Mouse (Mus musculus): ENCODE results near the gene Cdkn2d. TPM values are rescaled to one million over a fixed set of nuclear protein-coding genes. Genes with fewer than 3 reads are reported as not detected.
"Not testable (repeated sequence)": the region's sequence is repeated elsewhere in the genome, so short reads cannot be mapped to it uniquely, and the experiment has no call there.

Cdkn2d gene
- total and polyA plus RNA-seq, 2 experiments from 2014 or later: 69.4 to 118 TPM

- Histone ChIP-seq H3K9me3 (ENCODE audit: low read length) (no peaks in the 10 kb centered on the region), H3K27ac (ENCODE audit: low read depth, low read length) (no peak overlapping the region), H3K4me2 (ENCODE audit: low read depth) (no peak overlapping the region), H3K4me1 (ENCODE audit: insufficient read depth) (peaks cover 11% of the 10 kb centered on the region; the same call in 1 of the 2 replicates), H3K9ac (no peak overlapping the region), H3K27me3 (ENCODE audit: insufficient read depth, low read length) (no peaks in the 10 kb centered on the region), H3K36me3 (ENCODE audit: insufficient read depth) (peaks cover 52% of the 10 kb centered on the region), H3K4me3 (ENCODE audit: low read depth, low read length) (no peak overlapping the region)
- no peak for ATAC-seq
- no peak for TF ChIP-seq CTCF (IDR thresholded peaks at IDR 0.05; ENCODE audit: low read depth)
- no peak for DNase-seq
- 94% methylated on average over 16 of the region's 16 CpGs for WGBS
Observed at GRCm38 (mm10) chr9:21268305-21268704, 22.9 kb downstream of the Cdkn2d start.

DNA sequence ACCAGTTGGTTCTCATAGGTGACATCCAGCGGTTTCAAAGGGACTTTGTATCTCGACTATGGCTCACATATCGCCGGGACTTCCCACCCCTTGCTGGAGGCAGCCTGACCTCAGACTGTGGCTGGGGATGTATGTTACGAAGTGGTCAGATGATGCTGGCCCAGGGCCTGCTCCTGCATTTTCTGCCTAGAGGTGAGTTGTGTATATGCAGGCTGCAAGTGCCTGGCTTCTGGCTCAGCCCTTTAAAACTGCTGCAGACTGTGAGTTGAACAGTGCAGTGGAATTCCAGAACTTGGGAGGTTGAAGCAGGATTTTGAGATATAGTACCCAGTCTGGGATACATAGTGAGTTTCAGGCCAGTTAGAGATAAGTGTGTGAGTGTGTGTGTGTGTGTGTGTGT lies 24.3 kb downstream of the Cdkn2d start:
- Histone ChIP-seq H3K4me1 (ENCODE audit: insufficient read depth) (peaks cover 11% of the 10 kb centered on the region; the same call in 1 of the 2 replicates), H3K9me3 (ENCODE audit: low read length) (no peaks in the 10 kb centered on the region), H3K27me3 (ENCODE audit: insufficient read depth, low read length) (no peaks in the 10 kb centered on the region), H3K27ac (ENCODE audit: low read depth, low read length) (no peak overlapping the region), H3K4me3 (ENCODE audit: low read depth, low read length) (no peak overlapping the region), H3K9ac (no peak overlapping the region), H3K36me3 (ENCODE audit: insufficient read depth) (peaks cover 38% of the 10 kb centered on the region), H3K4me2 (ENCODE audit: low read depth) (no peak overlapping the region)
- no peak for TF ChIP-seq CTCF (IDR thresholded peaks at IDR 0.05; ENCODE audit: low read depth)
- DNase-seq (no peak), ATAC-seq (no peak)
- WGBS: 95% methylated on average over 5 of the region's 5 CpGs

DNA sequence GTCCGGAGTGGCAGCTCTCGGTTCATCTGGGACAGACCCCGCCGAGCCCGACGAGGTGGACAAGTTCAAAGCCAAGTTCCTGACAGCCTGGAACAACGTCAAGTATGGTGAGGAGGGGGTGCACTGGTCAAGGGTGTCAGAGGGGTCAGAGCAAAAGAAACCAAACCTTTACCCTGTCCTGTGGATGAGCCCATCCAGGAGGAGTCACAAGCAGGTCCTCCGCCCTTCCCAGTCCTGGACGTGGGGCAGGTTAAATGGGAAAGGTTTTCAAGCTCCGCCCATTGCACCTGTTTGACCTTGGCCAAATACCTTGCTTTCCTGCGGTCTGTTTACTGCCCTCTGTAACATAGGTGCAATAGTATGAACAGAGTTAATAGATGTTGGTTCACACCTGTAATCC lies 25.6 kb downstream of the Cdkn2d start:
- Histone ChIP-seq H3K9me3 (ENCODE audit: low read length) (no peaks in the 10 kb centered on the region), H3K27me3 (ENCODE audit: insufficient read depth, low read length) (no peaks in the 10 kb centered on the region), H3K4me1 (ENCODE audit: insufficient read depth) (peaks cover 11% of the 10 kb centered on the region; the same call in 1 of the 2 replicates), H3K36me3 (ENCODE audit: insufficient read depth) (peaks cover 25% of the 10 kb centered on the region), H3K4me3 (ENCODE audit: low read depth, low read length) (peak overlapping the region; percentile 93), H3K9ac (peak overlapping the region; percentile 90), H3K27ac (ENCODE audit: low read depth, low read length) (peak overlapping the region; percentile 79), H3K4me2 (ENCODE audit: low read depth) (peak overlapping the region; percentile 86)
- ATAC-seq (no peak), DNase-seq (no peak)
- no peak for TF ChIP-seq CTCF (IDR thresholded peaks at IDR 0.05; ENCODE audit: low read depth)
- WGBS: 6% methylated on average over 11 of the region's 11 CpGs

DNA sequence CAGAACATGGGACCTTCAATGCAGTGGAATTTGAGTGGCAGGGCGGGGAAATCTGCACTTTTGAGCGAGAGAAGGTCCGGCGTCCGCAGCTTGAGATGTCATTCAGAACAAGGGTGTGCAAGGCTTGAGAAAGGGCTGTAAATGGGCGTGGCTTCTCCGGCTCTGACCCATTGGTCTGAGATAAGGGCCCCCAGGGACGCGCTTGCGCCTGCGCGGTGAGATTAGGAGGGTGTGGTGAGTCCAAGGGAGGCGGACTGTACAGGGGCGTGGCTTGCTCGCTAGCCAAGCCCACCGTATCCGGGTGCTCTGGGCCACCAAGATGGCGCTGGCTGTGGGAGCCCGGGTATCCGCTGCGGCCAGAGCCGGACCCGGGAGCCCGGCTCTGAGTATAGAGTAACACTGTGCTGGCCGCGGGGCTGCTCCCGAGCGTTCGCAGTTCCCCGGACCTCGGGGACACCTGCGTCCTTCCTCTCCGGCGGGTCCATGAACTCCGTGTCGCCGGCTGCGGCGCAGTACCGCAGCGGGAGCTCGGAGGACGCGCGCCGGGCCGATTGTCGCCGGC lies 26.1 kb downstream of the Cdkn2d start, which contains the start of gene Atg4d:
Atg4d (plus strand) TSS at position 294 of the 562 bp plus-strand sequence.
- H3K27ac ChIP-seq (ENCODE audit: low read depth, low read length): peak within 1 kb of the TSS; percentile 79
- DNase-seq (peak; percentile 98), ATAC-seq (peak; percentile 99)
- H3K36me3 ChIP-seq (ENCODE audit: insufficient read depth): peaks cover 20% of the 10 kb centered on the region
- peak within 1 kb of the TSS; percentile 93 for H3K4me3 ChIP-seq (ENCODE audit: low read depth, low read length)
- H3K27me3 ChIP-seq (ENCODE audit: insufficient read depth, low read length): no peaks in the 10 kb centered on the region
- H3K4me1 ChIP-seq (ENCODE audit: insufficient read depth): peaks cover 11% of the 10 kb centered on the region; the same call in 1 of the 2 replicates
- TF ChIP-seq CTCF (IDR thresholded peaks at IDR 0.05; ENCODE audit: low read depth): no peak
- H3K9me3 ChIP-seq (ENCODE audit: low read length): no peaks in the 10 kb centered on the region
- H3K4me2 ChIP-seq (ENCODE audit: low read depth): peak within 1 kb of the TSS; percentile 86
- WGBS: 3% methylated on average over 46 of the region's 49 CpGs
- peak within 1 kb of the TSS; percentile 90 for H3K9ac ChIP-seq

GRCm38 (mm10) chr9:21264272-21264999 lies 26.8 kb downstream of the Cdkn2d start:
- Histone ChIP-seq H3K36me3 (ENCODE audit: insufficient read depth) (peaks cover 15% of the 10 kb centered on the region), H3K9me3 (ENCODE audit: low read length) (no peaks in the 10 kb centered on the region), H3K27ac (ENCODE audit: low read depth, low read length) (peak overlapping the region; percentile 66), H3K9ac (peak overlapping the region; percentile 90), H3K4me2 (ENCODE audit: low read depth) (peak overlapping the region; percentile 86), H3K4me3 (ENCODE audit: low read depth, low read length) (peak overlapping the region; percentile 93), H3K4me1 (ENCODE audit: insufficient read depth) (peaks cover 11% of the 10 kb centered on the region; the same call in 1 of the 2 replicates), H3K27me3 (ENCODE audit: insufficient read depth, low read length) (no peaks in the 10 kb centered on the region)
- 18% methylated on average over 17 of the region's 17 CpGs for WGBS
- ATAC-seq: peak; percentile 17; the same call in 1 of the 2 replicates
- TF ChIP-seq CTCF (IDR thresholded peaks at IDR 0.05; ENCODE audit: low read depth): no peak
- DNase-seq: no peak

DNA sequence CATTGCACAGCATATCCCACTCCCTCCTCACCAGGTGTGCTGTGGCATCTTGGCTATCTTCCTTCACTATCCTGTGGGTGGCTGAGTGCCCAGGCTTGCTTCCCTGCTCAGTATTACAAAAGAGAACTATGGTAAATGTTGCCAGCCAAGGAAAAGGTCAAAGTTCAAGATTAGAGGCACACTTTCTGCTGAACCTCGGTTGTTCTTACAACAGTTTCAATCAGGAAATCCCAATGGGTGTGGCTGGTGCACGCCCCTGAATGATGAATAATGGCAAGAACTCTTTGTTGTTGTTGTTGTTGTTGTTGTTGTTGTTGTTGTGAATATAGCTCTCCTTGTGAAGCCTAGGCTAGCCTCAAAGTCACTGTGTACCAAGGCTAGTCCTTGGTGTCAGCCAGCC lies 29.4 kb downstream of the Cdkn2d start:
- no peak overlapping the region for H3K4me3 ChIP-seq (ENCODE audit: low read depth, low read length)
- no peak for TF ChIP-seq CTCF (IDR thresholded peaks at IDR 0.05; ENCODE audit: low read depth)
- ATAC-seq: no peak

DNA sequence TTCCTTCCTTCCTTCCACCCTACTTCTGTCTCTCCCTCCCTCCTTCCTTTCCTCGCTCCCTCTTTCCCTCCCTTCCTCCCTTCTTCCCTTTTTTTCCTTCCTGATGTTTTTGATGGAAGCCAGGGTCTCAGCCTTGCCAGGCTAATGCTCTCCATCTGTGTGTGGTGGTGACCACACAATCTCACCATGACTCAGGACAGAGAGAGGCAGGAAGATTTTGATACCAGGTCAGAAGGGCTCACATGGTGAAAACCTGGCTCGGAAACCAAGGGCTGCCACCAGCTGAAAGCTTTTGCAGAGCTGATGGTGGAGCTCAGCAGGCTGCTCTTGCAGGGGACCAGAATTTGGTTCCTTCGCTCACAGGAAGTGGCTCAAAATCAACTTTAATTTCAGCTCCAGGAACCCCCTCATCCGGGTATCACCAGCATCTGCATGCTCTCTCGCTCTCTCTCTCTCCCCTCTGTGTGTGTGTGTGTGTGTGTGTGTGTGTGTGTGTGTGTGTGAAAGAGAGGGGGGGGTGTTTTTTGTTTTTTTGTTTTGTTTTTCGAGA lies 30.6 kb downstream of the Cdkn2d start:
- no peak overlapping the region for H3K4me2 ChIP-seq (ENCODE audit: low read depth)
- no peak for ATAC-seq
- H3K9ac ChIP-seq: no peak overlapping the region
- DNase-seq: no peak
- H3K9me3 ChIP-seq (ENCODE audit: low read length): no peaks in the 10 kb centered on the region
- H3K36me3 ChIP-seq (ENCODE audit: insufficient read depth): no peaks in the 10 kb centered on the region
- no peak overlapping the region for H3K27ac ChIP-seq (ENCODE audit: low read depth, low read length)
- H3K27me3 ChIP-seq (ENCODE audit: insufficient read depth, low read length): no peaks in the 10 kb centered on the region
- no peak overlapping the region for H3K4me3 ChIP-seq (ENCODE audit: low read depth, low read length)
- peaks cover under 1% of the 10 kb centered on the region; the same call in 1 of the 2 replicates for H3K4me1 ChIP-seq (ENCODE audit: insufficient read depth)
- TF ChIP-seq CTCF (IDR thresholded peaks at IDR 0.05; ENCODE audit: low read depth): no peak
- WGBS: 73% methylated on average over 6 of the region's 6 CpGs

More for the DNA sequence above, 29.4 kb downstream of the Cdkn2d start:
- Histone ChIP-seq H3K9ac (no peak overlapping the region), H3K9me3 (ENCODE audit: low read length) (no peaks in the 10 kb centered on the region), H3K4me1 (ENCODE audit: insufficient read depth) (peaks cover 11% of the 10 kb centered on the region; the same call in 1 of the 2 replicates), H3K27ac (ENCODE audit: low read depth, low read length) (no peak overlapping the region), H3K4me2 (ENCODE audit: low read depth) (no peak overlapping the region), H3K36me3 (ENCODE audit: insufficient read depth) (no peaks in the 10 kb centered on the region), H3K27me3 (ENCODE audit: insufficient read depth, low read length) (no peaks in the 10 kb centered on the region)
- WGBS: 67% methylated on average over 2 of the region's 2 CpGs
- DNase-seq: no peak

- H3K9ac ChIP-seq; H3K4me1 ChIP-seq (ENCODE audit: insufficient read depth); DNase-seq; H3K9me3 ChIP-seq (ENCODE audit: low read length); ATAC-seq; H3K36me3 ChIP-seq (ENCODE audit: insufficient read depth); H3K4me3 ChIP-seq (ENCODE audit: low read depth, low read length); H3K4me2 ChIP-seq (ENCODE audit: low read depth); H3K27ac ChIP-seq (ENCODE audit: low read depth, low read length); H3K27me3 ChIP-seq (ENCODE audit: insufficient read depth, low read length): not testable (repeated sequence)
- 85% methylated on average over 4 of the region's 4 CpGs for WGBS
Observed at GRCm38 (mm10) chr9:21256349-21256748, 34.9 kb downstream of the Cdkn2d start.
